Mouse (Mus musculus): Measurements from ENCODE around the gene Aamp.
"Not testable (repeated sequence)": the region's sequence is repeated elsewhere in the genome, so short reads cannot be mapped to it uniquely, and the experiment has no call there.

Gene Aamp

DNA sequence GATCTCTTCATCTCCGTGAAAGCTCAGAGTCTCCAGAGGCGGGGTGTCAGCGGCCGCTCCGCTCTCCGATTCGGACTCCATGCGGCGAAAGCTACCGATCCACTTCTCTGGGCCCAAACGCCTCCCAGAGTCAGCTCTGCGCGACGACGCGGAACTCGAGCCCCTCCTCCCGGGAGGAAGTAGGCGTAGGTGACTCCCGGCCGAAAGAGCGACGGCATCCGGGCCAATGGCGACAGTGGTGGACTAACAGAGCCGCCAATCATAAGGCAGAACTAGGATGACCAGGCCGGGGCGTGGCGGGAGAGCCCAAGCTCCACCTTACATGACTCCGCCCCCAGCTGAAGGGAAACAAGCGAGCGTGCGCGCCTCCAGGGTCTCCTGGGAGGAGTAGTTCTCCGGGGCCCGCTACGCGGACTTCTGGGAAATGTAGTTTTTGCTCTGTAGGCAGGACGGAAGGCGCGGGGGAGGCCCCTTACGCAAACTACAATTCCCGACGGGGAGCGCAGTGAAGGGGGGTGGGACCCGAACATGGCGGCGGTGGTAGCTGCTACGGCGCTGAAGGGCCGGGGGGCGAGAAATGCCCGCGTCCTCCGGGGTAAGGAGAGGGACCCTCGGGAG is at the start of gene Aamp, which contains the start of gene Pnkd:
Gene Aamp (minus strand): TSS at position 196 of the 618 bp plus-strand sequence.
Gene Pnkd (plus strand): TSS at position 388 of the 618 bp plus-strand sequence.
- peak; percentile 100 for DNase-seq

DNA sequence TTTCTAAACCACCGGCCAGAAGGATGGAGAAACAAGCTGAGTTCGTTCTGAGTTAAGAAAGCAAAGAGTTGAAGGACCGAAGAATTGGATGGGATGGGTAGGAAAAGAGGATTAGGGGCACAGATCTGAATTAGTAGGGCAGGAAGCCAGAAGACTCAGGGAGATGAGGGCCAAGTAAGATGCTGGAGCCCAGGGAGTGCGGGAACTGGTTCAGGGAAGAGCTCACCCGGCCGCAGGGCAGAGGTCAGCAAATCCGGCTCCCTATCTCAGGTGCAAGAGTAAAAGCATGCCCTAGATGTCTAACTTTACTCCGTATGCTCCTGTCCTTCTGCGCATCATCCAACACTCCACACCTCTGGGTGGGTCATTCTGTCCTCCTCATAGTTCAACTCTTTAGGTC is 48.4 kb upstream of the Aamp start:
- DNase-seq, result no peak

GRCm38 (mm10) chr1:74332241-74332763 is 47.8 kb upstream of the Aamp start:
- DNase-seq, result peak; percentile 99

GRCm38 (mm10) chr1:74331046-74331681 is 46.6 kb upstream of the Aamp start:
- DNase-seq, result peak; percentile 53

- DNase-seq, result peak; percentile 64
Observed at GRCm38 (mm10) chr1:74329899-74330431, 45.4 kb upstream of the Aamp start.

DNA sequence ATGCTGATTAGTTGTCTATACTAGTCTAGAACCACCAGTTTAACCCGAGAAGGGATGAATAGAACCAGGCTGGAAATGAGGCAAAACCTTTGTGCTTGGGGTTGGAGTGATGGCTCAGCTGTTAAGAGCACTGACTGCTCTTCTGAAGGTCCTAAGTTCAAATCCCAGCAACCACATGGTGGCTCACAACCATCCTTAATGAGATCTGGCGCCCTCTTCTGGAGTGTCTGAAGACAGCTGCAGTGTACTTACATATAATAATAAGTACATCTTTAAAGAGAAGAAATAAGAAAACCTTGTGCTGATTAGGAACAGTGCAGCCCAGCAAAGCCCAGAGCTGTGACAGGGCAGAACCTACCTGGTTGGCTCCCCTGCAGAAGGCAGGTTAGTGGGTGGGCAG is 42.4 kb upstream of the Aamp start:
- DNase-seq, result not testable (repeated sequence)

DNA sequence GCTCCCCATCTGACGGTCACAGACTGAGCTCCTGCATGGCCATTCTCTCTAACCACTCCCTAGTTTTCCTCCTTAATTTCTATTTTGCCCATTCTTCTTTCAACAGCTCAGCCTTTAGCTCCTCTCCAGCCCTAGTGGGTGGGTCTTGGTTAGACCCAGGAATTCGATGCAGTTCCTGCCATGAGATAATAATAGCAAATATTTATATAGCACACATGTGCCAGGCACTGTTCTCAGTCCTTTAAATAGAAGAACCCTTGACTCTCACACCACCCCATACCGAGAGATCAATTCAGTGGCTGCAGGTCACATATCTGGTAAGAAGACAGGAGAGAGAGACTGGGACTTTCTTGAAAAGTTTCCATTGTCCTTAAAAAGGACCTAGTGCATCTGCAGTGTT is 36.9 kb upstream of the Aamp start:
- DNase-seq, result no peak

DNA sequence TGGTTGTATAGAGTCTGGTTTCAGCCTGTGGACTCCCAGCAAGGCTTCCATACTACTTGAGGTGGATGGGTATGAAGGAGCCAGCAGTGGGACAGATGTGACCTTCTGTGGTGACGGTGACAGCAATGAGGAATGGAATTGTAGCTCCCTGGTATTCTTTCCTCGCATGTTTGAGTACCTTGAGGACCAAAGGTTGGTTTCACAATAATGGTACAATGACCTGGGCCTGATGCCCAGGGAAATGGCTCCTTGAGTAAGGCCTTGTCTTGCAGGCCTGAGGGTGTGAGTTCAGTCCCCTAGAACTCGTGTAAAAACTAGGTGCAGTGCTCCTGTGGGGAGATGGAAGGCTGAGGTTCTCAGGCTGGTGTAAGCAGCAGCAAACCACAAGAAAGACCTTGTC is 34.2 kb upstream of the Aamp start:
- DNase-seq, result no peak

GRCm38 (mm10) chr1:74316114-74316827 is 31.7 kb upstream of the Aamp start:
- no peak for DNase-seq

DNA sequence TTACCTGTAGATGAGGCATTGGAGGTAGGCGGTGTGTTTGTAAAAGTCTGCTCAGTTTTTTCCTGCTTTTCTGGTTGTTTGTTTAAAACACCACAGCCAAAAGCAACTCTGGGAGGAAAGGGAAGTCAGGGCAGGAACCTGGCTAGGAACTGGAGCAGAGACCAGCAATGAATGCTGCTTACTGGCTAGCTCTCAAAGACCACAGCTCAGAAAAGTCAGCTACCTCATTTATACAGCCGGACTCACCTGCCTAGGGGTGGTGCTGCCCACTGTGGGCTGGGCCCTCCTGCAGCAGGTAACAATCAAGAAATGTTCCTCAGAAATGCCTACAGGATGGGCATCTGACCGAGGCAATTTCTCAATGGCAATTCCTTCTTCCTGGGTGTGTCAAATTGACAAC is 30.3 kb upstream of the Aamp start:
- DNase-seq, result no peak

- peak; percentile 87 for DNase-seq
Observed at GRCm38 (mm10) chr1:74313049-74313692, 28.6 kb upstream of the Aamp start.

GRCm38 (mm10) chr1:74309767-74310166 is 25.2 kb upstream of the Aamp start:
- no peak for DNase-seq

DNA sequence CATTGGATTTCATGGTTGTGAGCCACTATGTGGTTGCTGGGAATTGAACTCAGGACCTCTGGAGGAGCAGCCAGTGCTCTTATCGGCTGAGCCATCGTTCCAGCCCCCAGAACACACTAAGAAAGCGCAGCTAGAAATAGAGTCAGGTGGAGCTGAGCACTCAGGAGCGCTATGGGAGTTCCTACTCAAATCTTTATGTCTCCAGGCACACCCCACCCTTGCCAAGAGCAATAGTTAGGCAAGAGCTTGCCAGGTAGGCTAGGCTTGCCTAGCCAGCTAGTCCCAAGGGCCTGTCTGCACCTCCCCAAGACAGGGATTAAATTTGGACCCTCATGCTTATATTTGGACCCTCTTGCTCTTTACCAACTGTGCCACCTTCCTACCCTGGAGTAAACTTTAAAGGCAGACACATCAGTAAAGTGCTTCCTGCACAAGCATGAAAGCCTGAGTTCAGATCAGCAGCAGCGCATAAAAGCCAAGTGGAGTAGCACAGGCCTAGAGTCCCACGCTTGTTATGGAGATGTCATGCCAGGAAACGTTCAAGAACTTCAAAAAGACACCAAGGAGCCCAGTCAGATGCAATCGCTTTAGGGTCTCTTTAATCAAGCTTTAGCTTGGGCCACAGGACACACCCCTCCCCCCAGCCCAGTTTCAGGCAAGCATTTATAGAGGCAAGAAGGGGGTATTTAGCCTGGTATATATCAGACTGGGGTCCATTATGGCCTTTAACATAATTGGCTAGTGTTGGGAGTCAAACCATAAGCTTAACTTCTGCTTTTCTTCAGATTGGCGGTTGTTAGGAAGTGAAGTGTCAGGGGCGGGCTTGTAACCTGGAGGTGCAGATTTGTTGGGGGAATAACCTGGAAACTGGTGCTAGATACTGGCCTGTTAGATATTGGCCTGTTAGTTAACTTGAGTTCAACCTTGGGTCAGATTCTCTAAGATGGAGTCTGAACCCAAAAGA is 23.7 kb upstream of the Aamp start:
- no peak for DNase-seq

DNA sequence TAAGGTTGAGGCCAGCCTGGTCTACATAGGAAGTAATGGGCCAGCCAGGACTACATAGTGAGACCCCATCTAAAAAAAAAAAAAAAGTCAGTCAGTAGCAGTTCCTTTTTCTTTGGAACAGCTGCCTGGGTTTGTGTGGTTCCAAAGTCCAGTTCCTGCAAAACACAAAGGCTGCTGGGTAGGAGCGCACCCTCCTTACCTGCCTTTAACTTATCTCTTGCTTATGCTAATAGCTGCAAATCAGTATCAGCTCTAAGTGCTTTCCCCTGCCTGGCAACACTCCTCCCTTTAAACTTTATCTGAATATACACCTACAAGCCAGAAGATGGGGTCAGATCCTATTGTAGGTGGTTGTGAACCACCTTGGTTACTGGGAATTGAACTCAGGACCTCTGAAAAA is 22.6 kb upstream of the Aamp start:
- no peak for DNase-seq

GRCm38 (mm10) chr1:74305522-74305921 is 21.0 kb upstream of the Aamp start, which contains the start of gene Tmbim1:
Gene Tmbim1 (minus strand): TSS chr1:74305622.
- DNase-seq, result no peak

DNA sequence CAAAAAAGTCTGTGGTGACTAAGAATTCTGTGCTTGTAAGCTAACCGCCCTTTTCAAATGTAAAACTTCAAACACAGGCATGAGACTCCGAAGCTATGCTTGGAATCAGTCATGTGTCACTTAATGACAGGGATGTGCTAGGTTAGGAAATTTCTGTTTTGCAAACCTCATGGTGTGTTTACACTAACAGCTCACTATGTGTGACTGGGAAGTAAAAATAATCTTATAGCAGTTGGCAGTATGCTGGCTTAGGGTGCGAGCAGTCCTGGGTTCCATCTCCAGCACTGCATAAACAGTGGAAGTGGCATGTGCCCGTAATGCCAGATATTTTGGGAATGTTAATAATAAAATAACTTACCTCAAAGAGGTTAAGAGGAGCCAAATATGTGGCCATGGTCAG is 20.4 kb upstream of the Aamp start:
- DNase-seq, result no peak

DNA sequence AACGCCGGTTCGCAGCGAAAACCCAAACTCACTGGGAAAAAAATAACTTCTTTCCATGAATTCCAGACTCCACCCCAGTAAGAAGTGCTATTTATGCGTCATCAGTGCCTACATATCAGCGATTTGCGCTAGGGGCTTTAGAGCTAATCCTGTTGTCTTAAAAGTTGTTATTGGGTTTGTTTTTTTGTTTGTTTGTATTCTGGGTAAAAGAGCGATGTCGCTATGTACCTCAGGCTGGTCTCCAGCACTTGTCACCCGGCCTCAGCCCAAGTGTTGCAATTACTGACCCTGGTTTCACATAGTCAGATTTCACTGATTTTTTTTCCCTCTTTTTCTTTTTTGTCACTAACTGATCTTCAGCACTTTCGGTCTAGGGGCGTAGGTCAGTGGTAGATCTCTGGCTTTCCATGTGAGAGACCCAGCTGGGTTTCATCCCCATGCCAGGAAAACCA is 19.8 kb upstream of the Aamp start:
- no peak for DNase-seq

DNA sequence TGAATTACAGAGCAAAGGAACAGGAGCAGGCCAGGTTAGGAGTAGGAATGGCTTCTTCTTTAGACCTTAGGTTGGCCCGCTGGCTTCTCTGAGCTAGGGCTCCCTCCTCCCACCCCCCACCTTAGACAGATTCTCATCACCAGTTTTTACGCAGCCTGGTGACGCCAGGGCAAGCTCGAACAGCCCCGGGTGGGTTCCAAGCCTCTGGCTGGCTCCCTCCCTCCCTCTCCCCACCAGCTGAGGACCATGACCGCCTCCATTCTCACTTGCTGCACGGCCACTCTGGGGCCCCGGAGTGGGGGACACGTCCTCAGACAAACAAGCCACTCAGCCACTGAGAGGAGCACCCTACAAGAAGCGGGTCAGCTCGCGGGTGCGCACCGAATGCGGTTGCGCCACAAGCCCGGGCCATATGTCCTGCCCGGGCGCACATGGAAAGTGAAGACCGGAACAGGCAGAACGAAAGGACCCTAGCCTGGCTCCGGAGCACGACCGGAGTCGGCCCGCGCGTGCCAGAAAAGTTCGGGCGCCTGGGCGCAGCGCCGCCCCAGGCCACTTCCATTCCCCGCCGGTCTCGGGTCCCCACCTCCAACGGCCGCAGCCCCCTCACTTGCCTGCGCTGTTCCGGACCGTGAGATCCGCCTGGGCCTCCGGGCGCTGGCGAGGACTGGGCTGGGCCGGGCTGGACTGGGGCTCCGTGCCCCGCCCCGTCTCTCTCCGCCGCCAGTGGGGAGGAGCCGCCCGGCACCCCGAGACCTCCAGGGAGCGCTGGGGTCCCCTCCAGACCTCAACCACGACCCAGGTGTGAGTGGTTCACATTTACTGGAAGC is 19.2 kb upstream of the Aamp start:
- peak; percentile 89 for DNase-seq

DNA sequence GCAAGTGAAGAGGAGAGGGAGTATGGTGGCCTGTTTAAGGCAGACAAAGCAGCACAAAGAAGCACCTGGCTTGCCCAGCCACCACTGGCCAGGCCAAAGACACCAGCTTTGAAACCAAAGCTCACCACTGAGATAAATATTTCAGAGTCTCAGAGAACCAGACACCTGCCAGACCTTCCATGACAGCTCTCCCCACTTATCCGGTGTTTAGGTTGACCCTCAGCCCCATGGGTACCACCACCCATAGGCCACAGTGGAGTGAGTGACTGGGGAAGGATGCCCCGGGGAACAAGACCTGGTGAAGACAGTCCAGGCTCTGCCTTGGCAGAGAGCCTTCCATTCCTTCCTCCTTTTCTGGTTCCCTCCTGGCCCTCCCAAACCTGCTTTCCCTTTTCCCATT is 18.3 kb upstream of the Aamp start:
- DNase-seq, result no peak

DNA sequence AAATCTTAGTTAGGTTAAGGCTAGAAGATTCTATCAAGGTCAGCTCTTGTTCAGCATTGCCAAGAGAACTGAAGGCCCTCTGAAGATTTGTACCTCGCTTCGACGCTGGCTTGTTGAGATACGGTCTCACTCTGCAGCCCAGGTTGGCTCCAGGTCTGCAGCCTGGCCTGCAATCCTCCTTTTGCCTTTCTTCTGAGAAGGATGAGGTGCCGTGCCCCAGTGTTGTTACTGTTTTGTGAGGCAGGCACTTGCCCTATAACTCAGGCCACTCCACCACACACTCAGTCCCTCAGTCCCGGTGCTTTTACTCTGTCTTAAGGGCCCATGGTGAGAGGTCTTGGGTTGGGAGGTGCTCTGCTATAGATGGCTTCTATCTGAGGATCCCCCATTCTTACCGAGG is 17.7 kb upstream of the Aamp start:
- DNase-seq, result no peak

All from kidney, postnatal 14 days (tissue).